Comparison of ENCODE assay signal across 27 mouse cellular contexts in genomic region chr11:78736877-78737408, GRCm38 (mm10). TPM values are rescaled to one million over a fixed set of nuclear protein-coding genes. Genes with fewer than 3 reads are reported as not detected.
A peak's percentile ranks its signal among the peaks of the same experiment; 100 is the strongest.
DNase-seq lines count a peak whose midpoint lies in the region; ATAC-seq and TF ChIP-seq lines count a peak whose summit lies in the region.
"Had no signal": no experiment of that assay in that cellular context is flagged by ENCODE, and none has a peak within 500 bp of the region (broad histone marks: within the 10 kb centered on the region; RNA-seq: fewer than 3 reads in every experiment).

No protein-coding gene starts in this region.

- peak overlapping the region; percentile 15; the same call in 1 of the 2 replicates for H3K27ac ChIP-seq in forebrain, embryonic 12.5 days
- no peak overlapping the region for H3K27ac ChIP-seq in forebrain, embryonic 10.5 days
- no peak overlapping the region for H3K27ac ChIP-seq in midbrain, embryonic 11.5 days (ENCODE audit: low read depth, low read length)
- H3K27ac ChIP-seq in midbrain, embryonic 16.5 days (ENCODE audit: low read length) = no peak overlapping the region
- peak overlapping the region; percentile 9; the same call in 1 of the 2 replicates for H3K27ac ChIP-seq in forebrain, embryonic 16.5 days (ENCODE audit: low read length)
- H3K27ac ChIP-seq in liver, embryonic 12.5 days = no peak overlapping the region
- H3K27ac ChIP-seq: embryonic facial prominence, embryonic 12.5 days; embryonic facial prominence, embryonic 15.5 days; heart, adult 2 months; heart, embryonic 10.5 days; heart, embryonic 13.5 days; hindbrain, embryonic 14.5 days; hindbrain, postnatal 0 days had no signal

- H3K27me3 ChIP-seq in forebrain, embryonic 12.5 days = no peaks in the 10 kb centered on the region
- no peaks in the 10 kb centered on the region for H3K27me3 ChIP-seq in forebrain, embryonic 10.5 days (ENCODE audit: poor library complexity, severe bottlenecking)
- no peaks in the 10 kb centered on the region for H3K27me3 ChIP-seq in midbrain, embryonic 11.5 days (ENCODE audit: control insufficient read depth, insufficient read depth, low read length)
- H3K27me3 ChIP-seq in midbrain, embryonic 16.5 days (ENCODE audit: control insufficient read depth, insufficient read depth, low read depth, low read length) = no peaks in the 10 kb centered on the region
- H3K27me3 ChIP-seq in forebrain, embryonic 16.5 days (replicated peaks; ENCODE audit: control insufficient read depth, insufficient read depth, low read length) = no peaks in the 10 kb centered on the region
- no peaks in the 10 kb centered on the region for H3K27me3 ChIP-seq in liver, embryonic 12.5 days (replicated peaks)
- H3K27me3 ChIP-seq: embryonic facial prominence, embryonic 12.5 days; embryonic facial prominence, embryonic 15.5 days; heart, embryonic 13.5 days had no signal

- no peak for TF ChIP-seq POLR2A in brain, embryonic 14.5 days (IDR thresholded peaks at IDR 0.05; ENCODE audit: borderline replicate concordance, extremely low read depth, insufficient read depth, insufficient read length, poor library complexity, severe bottlenecking)

- 32% methylated on average over 3 of the region's 3 CpGs for WGBS in forebrain, embryonic 12.5 days
- WGBS in forebrain, embryonic 10.5 days = 47% methylated on average over 3 of the region's 3 CpGs
- WGBS in midbrain, embryonic 11.5 days = 40% methylated on average over 3 of the region's 3 CpGs
- 33% methylated on average over 3 of the region's 3 CpGs for WGBS in midbrain, embryonic 16.5 days
- WGBS in forebrain, embryonic 16.5 days = 26% methylated on average over 3 of the region's 3 CpGs
- 59% methylated on average over 3 of the region's 3 CpGs for WGBS in liver, embryonic 12.5 days (ENCODE audit: insufficient replicate concordance)

- peaks cover 16% of the 10 kb centered on the region for H3K4me1 ChIP-seq in forebrain, embryonic 12.5 days
- H3K4me1 ChIP-seq in forebrain, embryonic 10.5 days = peaks cover 23% of the 10 kb centered on the region
- H3K4me1 ChIP-seq in midbrain, embryonic 11.5 days (ENCODE audit: control insufficient read depth, insufficient read depth, low read length) = peaks cover 5% of the 10 kb centered on the region; the same call in 1 of the 2 replicates
- H3K4me1 ChIP-seq in midbrain, embryonic 16.5 days (ENCODE audit: control insufficient read depth, insufficient read depth, low read length) = no peaks in the 10 kb centered on the region
- peaks cover 7% of the 10 kb centered on the region for H3K4me1 ChIP-seq in forebrain, embryonic 16.5 days (replicated peaks; ENCODE audit: control insufficient read depth, insufficient read depth, low read length)
- H3K4me1 ChIP-seq in liver, embryonic 12.5 days = peaks cover 9% of the 10 kb centered on the region; the same call in 1 of the 2 replicates
- H3K4me1 ChIP-seq: embryonic facial prominence, embryonic 12.5 days; embryonic facial prominence, embryonic 15.5 days; heart, embryonic 10.5 days; heart, embryonic 13.5 days had no signal

- H3K36me3 ChIP-seq in forebrain, embryonic 12.5 days (replicated peaks) = no peaks in the 10 kb centered on the region
- H3K36me3 ChIP-seq in forebrain, embryonic 10.5 days (replicated peaks) = no peaks in the 10 kb centered on the region
- no peaks in the 10 kb centered on the region for H3K36me3 ChIP-seq in midbrain, embryonic 11.5 days (ENCODE audit: control insufficient read depth, insufficient read depth, low read length)
- no peaks in the 10 kb centered on the region for H3K36me3 ChIP-seq in midbrain, embryonic 16.5 days (ENCODE audit: control insufficient read depth, insufficient read depth, low read length)
- no peaks in the 10 kb centered on the region for H3K36me3 ChIP-seq in forebrain, embryonic 16.5 days (ENCODE audit: control insufficient read depth, insufficient read depth)
- H3K36me3 ChIP-seq in liver, embryonic 12.5 days = no peaks in the 10 kb centered on the region
- H3K36me3 ChIP-seq: embryonic facial prominence, embryonic 12.5 days; embryonic facial prominence, embryonic 15.5 days; heart, embryonic 10.5 days; heart, embryonic 13.5 days had no signal

- H3K9me3 ChIP-seq in forebrain, embryonic 12.5 days = no peaks in the 10 kb centered on the region
- no peaks in the 10 kb centered on the region for H3K9me3 ChIP-seq in forebrain, embryonic 10.5 days
- H3K9me3 ChIP-seq in midbrain, embryonic 11.5 days (ENCODE audit: control insufficient read depth, low read length) = no peaks in the 10 kb centered on the region
- H3K9me3 ChIP-seq in midbrain, embryonic 16.5 days (replicated peaks; ENCODE audit: control insufficient read depth, low read length, poor library complexity, severe bottlenecking) = no peaks in the 10 kb centered on the region
- no peaks in the 10 kb centered on the region for H3K9me3 ChIP-seq in forebrain, embryonic 16.5 days (ENCODE audit: control insufficient read depth, low read length)
- H3K9me3 ChIP-seq in liver, embryonic 12.5 days (replicated peaks) = no peaks in the 10 kb centered on the region
- H3K9me3 ChIP-seq: embryonic facial prominence, embryonic 12.5 days; embryonic facial prominence, embryonic 15.5 days; heart, embryonic 10.5 days; heart, embryonic 13.5 days had no signal

- ATAC-seq in forebrain, embryonic 12.5 days (ENCODE audit: low FRiP score) = peak; percentile 58; the same call in 1 of the 2 replicates
- peak; percentile 70 for ATAC-seq in midbrain, embryonic 11.5 days (ENCODE audit: low FRiP score)
- ATAC-seq in midbrain, embryonic 16.5 days = no peak
- peak; percentile 82 for ATAC-seq in forebrain, embryonic 16.5 days
- ATAC-seq in liver, embryonic 12.5 days = no peak
- ATAC-seq: activated CD4-positive, CD25-positive, alpha-beta regulatory T cell, adult 4 months; hindbrain, postnatal 0 days; inflammation-experienced regulatory T-cells, adult 6 months had no signal

- H3K9ac ChIP-seq in forebrain, embryonic 12.5 days = no peak overlapping the region
- H3K9ac ChIP-seq in midbrain, embryonic 11.5 days (ENCODE audit: low read length) = no peak overlapping the region
- H3K9ac ChIP-seq in midbrain, embryonic 16.5 days (ENCODE audit: low read depth, low read length) = no peak overlapping the region
- H3K9ac ChIP-seq in forebrain, embryonic 16.5 days (replicated peaks; ENCODE audit: low read depth, low read length) = no peak overlapping the region
- H3K9ac ChIP-seq in liver, embryonic 12.5 days = no peak overlapping the region
- H3K9ac ChIP-seq: embryonic facial prominence, embryonic 12.5 days; embryonic facial prominence, embryonic 15.5 days; heart, embryonic 13.5 days; hindbrain, embryonic 14.5 days had no signal

- H3K4me3 ChIP-seq in forebrain, embryonic 12.5 days (replicated peaks) = no peak overlapping the region
- H3K4me3 ChIP-seq in forebrain, embryonic 10.5 days = no peak overlapping the region
- no peak overlapping the region for H3K4me3 ChIP-seq in midbrain, embryonic 11.5 days (ENCODE audit: low read depth, low read length)
- H3K4me3 ChIP-seq in midbrain, embryonic 16.5 days (ENCODE audit: low read depth, low read length) = no peak overlapping the region
- H3K4me3 ChIP-seq in forebrain, embryonic 16.5 days (replicated peaks; ENCODE audit: low read length) = no peak overlapping the region
- H3K4me3 ChIP-seq in liver, embryonic 12.5 days = no peak overlapping the region
- H3K4me3 ChIP-seq: embryonic facial prominence, embryonic 12.5 days; embryonic facial prominence, embryonic 15.5 days; heart, adult 2 months; heart, embryonic 10.5 days; heart, embryonic 13.5 days had no signal

- DNase-seq in forebrain, embryonic 10.5 days (ENCODE audit: extremely low spot score, low spot score) = no peak
- DNase-seq in midbrain, embryonic 11.5 days (ENCODE audit: low spot score, missing footprints) = peak; percentile 85
- peak; percentile 70 for DNase-seq in brain, embryonic 14.5 days (ENCODE audit: low read depth)
- no peak for DNase-seq in adrenal gland, postnatal 25 days
- DNase-seq: adrenal gland, adult 8-10 months; adrenal gland, postnatal 36 days; cerebellum, adult 11 months; cerebellum, adult 2 months; cerebellum, adult 9-11 months; cerebellum, postnatal 25 days; gastrocnemius, postnatal 10 days; gastrocnemius, postnatal 36 days; heart, adult 2 months; heart, postnatal 14 days; heart, postnatal 4 days had no signal

- no peak for TF ChIP-seq CTCF in brain, embryonic 14.5 days (IDR thresholded peaks at IDR 0.05; ENCODE audit: borderline replicate concordance, extremely low read depth, insufficient read depth, insufficient read length)

- no peak overlapping the region for H3K4me2 ChIP-seq in forebrain, embryonic 12.5 days
- H3K4me2 ChIP-seq in midbrain, embryonic 11.5 days = no peak overlapping the region
- H3K4me2 ChIP-seq in midbrain, embryonic 16.5 days (ENCODE audit: low read length) = no peak overlapping the region
- H3K4me2 ChIP-seq in forebrain, embryonic 16.5 days (ENCODE audit: low read length) = no peak overlapping the region
- H3K4me2 ChIP-seq in liver, embryonic 12.5 days = no peak overlapping the region
- H3K4me2 ChIP-seq: embryonic facial prominence, embryonic 12.5 days; embryonic facial prominence, embryonic 15.5 days; heart, embryonic 13.5 days; hindbrain, embryonic 14.5 days had no signal

RNA-seq across cellular contexts. Expression of gene Ccnq, which starts 14.6 kb away (rescaled TPM):
- 36.5 and 40.3 TPM in 2 replicates for polyA plus RNA-seq in forebrain, embryonic 12.5 days (2016; fragmentation: Nextera tagmentation; extraction: Ambion mirVana)
- 40.1 and 40.8 TPM in 2 replicates for polyA plus RNA-seq in forebrain, embryonic 10.5 days (2016; fragmentation: Nextera tagmentation; extraction: Ambion mirVana)
- 42.1 and 42.2 TPM in 2 replicates for polyA plus RNA-seq in midbrain, embryonic 11.5 days (2014; fragmentation: Nextera tagmentation; extraction: Ambion mirVana)
- polyA plus RNA-seq in midbrain, embryonic 16.5 days (2015; fragmentation: Nextera tagmentation; extraction: Ambion mirVana) = 25.2 and 27.8 TPM in 2 replicates
- 31.7 and 52.6 TPM in 2 replicates for polyA plus RNA-seq in brain, embryonic 14.5 days (2012; rRNA removed)
- 35.6 and 39.5 TPM in 2 replicates for polyA plus RNA-seq in forebrain, embryonic 16.5 days (2015; fragmentation: Nextera tagmentation; extraction: Ambion mirVana)
- polyA plus RNA-seq in liver, embryonic 12.5 days (2016; fragmentation: Nextera tagmentation; extraction: Ambion mirVana) = 30.3 and 32.4 TPM in 2 replicates
- 66.6 and 73.8 TPM in 2 replicates for total RNA-seq in adrenal gland, postnatal 25 days (2021)

RNA-seq across cellular contexts. Expression of gene Nlk, which starts 39.8 kb away (rescaled TPM):
- 32.3 and 32.8 TPM in 2 replicates for polyA plus RNA-seq in forebrain, embryonic 12.5 days (2016; fragmentation: Nextera tagmentation; extraction: Ambion mirVana)
- 14.1 and 20.4 TPM in 2 replicates for polyA plus RNA-seq in forebrain, embryonic 10.5 days (2016; fragmentation: Nextera tagmentation; extraction: Ambion mirVana)
- 25.8 and 36.9 TPM in 2 replicates for polyA plus RNA-seq in midbrain, embryonic 11.5 days (2014; fragmentation: Nextera tagmentation; extraction: Ambion mirVana)
- 26.2 and 27.7 TPM in 2 replicates for polyA plus RNA-seq in midbrain, embryonic 16.5 days (2015; fragmentation: Nextera tagmentation; extraction: Ambion mirVana)
- polyA plus RNA-seq in brain, embryonic 14.5 days (2012; rRNA removed) = 41.0 and 50.6 TPM in 2 replicates
- 31.2 and 33.6 TPM in 2 replicates for polyA plus RNA-seq in forebrain, embryonic 16.5 days (2015; fragmentation: Nextera tagmentation; extraction: Ambion mirVana)
- polyA plus RNA-seq in liver, embryonic 12.5 days (2016; fragmentation: Nextera tagmentation; extraction: Ambion mirVana) = 7.6 and 8.6 TPM in 2 replicates
- 66.5 and 93.9 TPM in 2 replicates for total RNA-seq in adrenal gland, postnatal 25 days (2021)

Comparison
In these comparisons a context has a peak if more than half of its experiments do, and no peak if none do; other contexts are left out.
1. ATAC-seq: peak in forebrain, embryonic 12.5 days (single experiment), midbrain, embryonic 11.5 days (single experiment) and forebrain, embryonic 16.5 days (single experiment); none in midbrain, embryonic 16.5 days (single experiment) and liver, embryonic 12.5 days (single experiment).
2. H3K27ac ChIP-seq: peak in forebrain, embryonic 12.5 days (single experiment) and forebrain, embryonic 16.5 days (single experiment); none in forebrain, embryonic 10.5 days (single experiment), midbrain, embryonic 11.5 days (single experiment), midbrain, embryonic 16.5 days (single experiment) and liver, embryonic 12.5 days (single experiment).
3. DNase-seq: peak in midbrain, embryonic 11.5 days (single experiment) and brain, embryonic 14.5 days (single experiment); none in forebrain, embryonic 10.5 days (single experiment) and adrenal gland, postnatal 25 days (single experiment).